Mouse (Mus musculus) kidney, adult 2 months (tissue): Measurements from ENCODE around the gene Trarg1. TPM values are rescaled to one million over a fixed set of nuclear protein-coding genes. Genes with fewer than 3 reads are reported as not detected.

Experiments
- DNase-seq: peaks from one replicate; pipeline ENCODE4 v3.0.0; 2021
- H3K27ac ChIP-seq: fragments of 200-500 bp; 2 replicates; pipeline ENCODE4 v1.5.1; 2012; ENCODE audit warnings: low read depth, low read length, control low read depth, inconsistent platforms; ENCODE audit not compliant: insufficient read depth
- H3K27me3 ChIP-seq: fragments of 200-500 bp; replicated peaks from 2 replicates; pipeline ENCODE4 v1.6.1; 2012; ENCODE audit warnings: mild to moderate bottlenecking, moderate library complexity, low read length, inconsistent platforms; ENCODE audit not compliant: control insufficient read depth, insufficient read depth
- H3K36me3 ChIP-seq: fragments of 200-500 bp; 2 replicates; pipeline ENCODE4 v1.6.1; 2012; ENCODE audit warnings: mild to moderate bottlenecking, moderate library complexity, low read length, inconsistent platforms; ENCODE audit not compliant: control insufficient read depth, insufficient read depth
- H3K4me1 ChIP-seq: fragments of 200-500 bp; 2 replicates; pipeline ENCODE4 v1.6.1; 2011; ENCODE audit warnings: low read length; ENCODE audit not compliant: control insufficient read depth, insufficient read depth
- H3K4me3 ChIP-seq: fragments of 200-500 bp; 2 replicates; pipeline ENCODE4 v1.5.1; 2011; ENCODE audit warnings: mild to moderate bottlenecking, low read depth, low read length, control low read depth; ENCODE audit not compliant: insufficient read depth
- CTCF ChIP-seq: fragments of 200-500 bp; conservative IDR thresholded peaks from 2 replicates; pipeline ENCODE4 v1.5.1; 2011; ENCODE audit warnings: low read depth, mild to moderate bottlenecking, control low read depth, low read length, moderate library complexity, mixed read lengths; ENCODE audit not compliant: insufficient read depth, insufficient read length
- POLR2A ChIP-seq: fragments of 200-500 bp; IDR thresholded peaks from one replicate; pipeline ENCODE4 v1.6.1; 2011; ENCODE audit warnings: low read depth, low read length, control low read depth
- WGBS: fragments of 180-500 bp; shearing (Covaris S2); methylation state at CpG from one replicate; pipeline ENCODE4 v1.1.7; 2018; 5-methylcytosine and 5-hydroxymethylcytosine counted together
- polyA plus RNA-seq: library from polyadenylated mRNA; depleted of rRNA; stranded (reverse); fragments of >200 nt; gene quantifications from 2 replicates; pipeline ENCODE4 v1.2.3, GENCODE M21; 2012

The Trarg1 gene
- polyA plus RNA-seq, 1 experiment, result 2.8 TPM

GRCm38 (mm10) chr11:76645955-76646354 lies 33.7 kb upstream of the Trarg1 start:
- Histone ChIP-seq H3K4me1 (no peaks in the 10 kb centered on the region; the same call in 1 of the 2 replicates), H3K27me3 (no peaks in the 10 kb centered on the region), H3K4me3 (no peak overlapping the region), H3K27ac (no peak overlapping the region), H3K36me3 (no peaks in the 10 kb centered on the region)
- DNase-seq, result peak; percentile 87
- under 1% methylated on average over 19 of the region's 19 CpGs for WGBS
- TF ChIP-seq CTCF, result peak; percentile 93
- TF ChIP-seq POLR2A, result no peak

DNA sequence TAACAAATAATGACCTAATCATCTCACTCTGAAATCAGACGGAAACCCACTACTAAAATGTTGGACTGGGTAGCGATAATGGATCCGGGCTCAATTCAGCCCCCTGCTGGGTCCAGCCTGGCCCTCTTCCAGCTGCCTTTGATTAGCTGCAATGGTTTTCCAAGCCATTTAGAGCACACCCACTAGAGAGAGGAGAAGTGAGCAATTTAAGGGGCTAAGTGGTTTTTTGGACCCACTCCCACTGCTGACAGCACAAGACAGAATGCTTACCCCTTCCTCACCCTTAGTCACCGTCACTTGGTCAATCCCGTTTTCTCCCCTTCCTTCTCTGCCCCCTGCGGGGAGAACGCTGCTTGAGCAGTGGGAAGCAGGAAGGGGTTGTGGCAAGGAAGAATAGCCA lies 32.5 kb upstream of the Trarg1 start:
- H3K4me1 ChIP-seq, result no peaks in the 10 kb centered on the region; the same call in 1 of the 2 replicates
- TF ChIP-seq CTCF, result no peak
- no peak for TF ChIP-seq POLR2A
- H3K4me3 ChIP-seq, result no peak overlapping the region
- DNase-seq, result no peak
- H3K27ac ChIP-seq, result no peak overlapping the region
- H3K27me3 ChIP-seq, result no peaks in the 10 kb centered on the region
- 17% methylated on average over 7 of the region's 7 CpGs for WGBS
- H3K36me3 ChIP-seq, result no peaks in the 10 kb centered on the region

DNA sequence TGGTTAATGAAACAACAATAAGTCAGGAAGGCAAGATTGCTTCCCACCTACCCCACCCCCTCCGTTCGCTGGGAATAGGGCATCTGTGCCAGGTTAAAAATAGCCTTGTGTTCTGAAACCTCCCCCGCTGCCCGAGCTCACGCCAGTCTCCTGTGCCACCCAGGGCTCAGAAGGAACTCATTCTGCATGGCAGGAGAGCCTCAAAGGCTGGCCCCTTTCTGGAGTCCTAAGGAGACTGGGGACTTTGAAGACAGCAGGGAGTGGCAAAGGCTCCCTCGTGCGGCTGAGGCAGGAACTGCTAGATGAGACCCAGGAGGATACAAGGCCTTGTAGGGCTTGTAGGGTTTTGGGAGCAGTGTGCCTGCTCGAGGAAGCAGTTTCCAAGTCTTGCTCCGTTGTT lies 32.1 kb upstream of the Trarg1 start:
- H3K4me3 ChIP-seq, result no peak overlapping the region
- no peak overlapping the region for H3K27ac ChIP-seq
- DNase-seq, result peak; percentile 76
- TF ChIP-seq POLR2A (no peak), CTCF (peak; percentile 80)
- H3K36me3 ChIP-seq, result no peaks in the 10 kb centered on the region
- H3K27me3 ChIP-seq, result no peaks in the 10 kb centered on the region
- H3K4me1 ChIP-seq, result no peaks in the 10 kb centered on the region; the same call in 1 of the 2 replicates
- 4% methylated on average over 9 of the region's 9 CpGs for WGBS

GRCm38 (mm10) chr11:76650862-76651560 lies 28.6 kb upstream of the Trarg1 start:
- DNase-seq, result no peak
- no peak overlapping the region for H3K27ac ChIP-seq
- no peak for TF ChIP-seq POLR2A
- no peak for TF ChIP-seq CTCF
- no peaks in the 10 kb centered on the region; the same call in 1 of the 2 replicates for H3K4me1 ChIP-seq
- H3K4me3 ChIP-seq, result no peak overlapping the region
- no peaks in the 10 kb centered on the region for H3K27me3 ChIP-seq
- no peaks in the 10 kb centered on the region for H3K36me3 ChIP-seq
- 56% methylated on average over 14 of the region's 14 CpGs for WGBS

DNA sequence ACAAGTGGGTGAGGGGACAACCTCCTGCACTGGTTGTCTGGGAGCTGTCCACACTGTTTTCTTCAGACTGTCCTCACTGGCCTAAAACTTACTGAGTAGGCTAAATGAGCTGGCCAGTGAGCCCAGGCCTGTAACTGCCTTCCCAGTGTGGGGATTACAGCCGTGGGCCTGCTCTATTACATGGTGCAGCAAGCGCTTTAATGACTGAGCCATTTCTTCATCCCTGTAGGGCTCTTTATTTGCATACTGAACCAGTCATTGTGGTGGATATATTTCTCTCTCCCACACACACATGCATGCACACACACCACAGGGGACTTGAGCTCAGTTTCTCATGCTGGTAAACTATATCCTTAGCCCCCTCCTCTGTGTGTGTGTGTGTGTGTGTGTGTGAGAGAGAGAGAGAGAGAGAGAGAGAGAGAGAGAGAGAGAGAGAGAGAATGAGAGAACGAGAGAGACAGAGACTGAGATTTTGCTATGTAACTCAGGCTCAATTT lies 26.7 kb upstream of the Trarg1 start:
- H3K4me1 ChIP-seq, result no peaks in the 10 kb centered on the region; the same call in 1 of the 2 replicates
- no peaks in the 10 kb centered on the region for H3K36me3 ChIP-seq
- no peak overlapping the region for H3K27ac ChIP-seq
- no peak for DNase-seq
- TF ChIP-seq CTCF (no peak), POLR2A (no peak)
- no peak overlapping the region for H3K4me3 ChIP-seq
- H3K27me3 ChIP-seq, result no peaks in the 10 kb centered on the region
- WGBS, result 55% methylated on average over 3 of the region's 3 CpGs

DNA sequence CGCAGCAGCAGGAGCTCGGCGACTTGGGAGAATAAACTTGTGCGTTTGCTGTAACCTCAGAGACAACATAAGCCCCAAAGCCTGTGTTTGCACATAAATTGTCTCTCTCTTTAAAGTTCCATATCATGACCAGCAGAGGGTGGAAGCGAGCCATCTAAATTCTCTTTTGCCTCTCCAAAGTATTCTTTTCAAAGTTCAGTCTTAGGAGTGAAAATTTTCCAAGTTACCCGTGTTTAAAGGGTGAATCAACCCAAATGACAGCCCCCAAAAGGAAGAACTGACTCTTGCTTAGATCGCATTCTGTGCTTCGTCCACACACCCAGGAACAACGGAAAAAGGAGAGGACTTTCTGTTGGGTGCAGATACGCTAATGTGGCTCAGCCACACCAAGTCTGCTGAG lies 24.5 kb upstream of the Trarg1 start:
- peak; percentile 62 for DNase-seq
- H3K27ac ChIP-seq, result no peak overlapping the region
- H3K36me3 ChIP-seq, result no peaks in the 10 kb centered on the region
- no peaks in the 10 kb centered on the region; the same call in 1 of the 2 replicates for H3K4me1 ChIP-seq
- 3% methylated on average over 10 of the region's 10 CpGs for WGBS
- no peaks in the 10 kb centered on the region for H3K27me3 ChIP-seq
- no peak overlapping the region for H3K4me3 ChIP-seq
- TF ChIP-seq CTCF (0 out of 2 replicates have a peak, but pooled peaks have one; percentile 7), POLR2A (no peak)

- no peak overlapping the region for H3K4me3 ChIP-seq
- TF ChIP-seq CTCF, result no peak
- no peak for TF ChIP-seq POLR2A
- no peaks in the 10 kb centered on the region for H3K27me3 ChIP-seq
- WGBS, result 65% methylated on average over 4 of the region's 4 CpGs
- H3K4me1 ChIP-seq, result no peaks in the 10 kb centered on the region; the same call in 1 of the 2 replicates
- H3K27ac ChIP-seq, result no peak overlapping the region
- no peaks in the 10 kb centered on the region for H3K36me3 ChIP-seq
- DNase-seq, result no peak
Observed at GRCm38 (mm10) chr11:76657450-76657970, 22.1 kb upstream of the Trarg1 start.
